Mouse (Mus musculus): Measurements from ENCODE around the gene Cdh8.

- TF ChIP-seq POLR2A (IDR thresholded peaks at IDR 0.05; ENCODE audit: borderline replicate concordance, low read depth, low read length) (no peak), CTCF (IDR thresholded peaks at IDR 0.05; ENCODE audit: low read depth, low read length) (no peak)
Observed at GRCm38 (mm10) chr8:99419726-99420125, 3.5 kb upstream of the Cdh8 start.

Data from bone marrow macrophage, adult 2 months (primary cell).